Mouse (Mus musculus) left cerebral cortex, adult 18-20 months (tissue): ENCODE measurements at regions not wholly inside any gene's neighbourhood (a gene's known extent, or its start where the extent isn't known, plus 50 kb on each side); places are given as distances from the start of the nearest gene placed in this dataset.

ENCODE experiments used
- DNase-seq, 2 experiments: peaks; one replicate each; pipeline ENCODE4 v3.0.0; 2021 to 2022; ENCODE audit warnings: low spot score in 2 of 2, mixed read lengths in 1 of 2

DNA sequence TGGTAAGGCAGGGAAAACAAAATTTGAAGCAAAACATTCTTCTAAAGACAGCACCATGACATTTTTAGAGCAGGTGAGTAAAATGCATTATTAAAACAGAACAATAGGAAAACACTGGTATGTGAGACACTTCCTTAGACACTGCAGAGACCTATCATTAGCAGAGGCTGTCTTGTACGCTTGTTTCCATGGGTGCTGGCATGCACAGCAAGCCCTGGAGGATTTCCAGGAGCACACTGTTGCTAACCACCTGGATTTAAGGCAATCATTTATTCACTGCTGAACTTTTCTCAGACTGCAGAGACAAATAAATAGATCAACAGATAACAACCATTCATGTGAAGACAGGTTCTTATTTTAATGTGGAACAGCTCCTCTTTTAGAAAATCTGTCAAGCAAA is 127.7 kb downstream of the Pros1 start:
- no peak for DNase-seq

- DNase-seq, result no peak
Measured at GRCm38 (mm10) chr16:62982558-62982957, 128.5 kb downstream of the Pros1 start.

GRCm38 (mm10) chr16:62995555-62995954 is 141.4 kb downstream of the Pros1 start:
- no peak for DNase-seq

DNA sequence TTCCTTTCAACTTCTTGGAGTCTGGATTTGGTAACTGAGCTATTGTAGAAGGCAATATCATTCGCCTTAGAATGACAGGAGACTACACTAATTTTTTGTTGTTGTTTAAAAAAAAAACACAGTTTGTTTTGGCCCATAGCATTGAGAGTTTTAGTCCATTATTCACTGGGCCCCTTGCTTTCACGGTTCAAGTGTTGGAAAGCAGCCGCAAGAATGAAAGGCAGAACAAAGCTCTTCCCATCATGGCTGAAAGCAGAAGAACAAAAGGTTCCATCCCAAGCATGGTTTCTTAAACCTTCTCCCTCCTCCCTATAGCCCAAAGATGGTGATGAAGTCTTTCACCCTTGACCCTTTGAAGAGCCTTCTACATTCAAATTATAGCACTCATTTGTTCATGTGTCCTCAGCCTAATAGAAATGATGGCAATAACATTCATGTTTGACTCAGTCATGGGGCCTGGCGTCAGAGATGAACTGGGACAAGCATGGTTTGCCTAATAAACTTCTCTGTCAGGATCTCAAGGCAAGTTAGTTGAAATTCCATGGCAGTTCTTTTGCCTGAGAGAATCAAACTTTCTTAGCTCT is 157.1 kb downstream of the Pros1 start:
- no peak for DNase-seq

- peak; percentile 11 to 27 for DNase-seq
Measured at GRCm38 (mm10) chr16:63014453-63014852, 160.3 kb downstream of the Pros1 start.

- DNase-seq, result no peak
Measured at GRCm38 (mm10) chr16:63016144-63016543, 162.0 kb downstream of the Pros1 start.

GRCm38 (mm10) chr16:63016658-63017057 is 162.6 kb downstream of the Pros1 start:
- DNase-seq, result no peak

DNA sequence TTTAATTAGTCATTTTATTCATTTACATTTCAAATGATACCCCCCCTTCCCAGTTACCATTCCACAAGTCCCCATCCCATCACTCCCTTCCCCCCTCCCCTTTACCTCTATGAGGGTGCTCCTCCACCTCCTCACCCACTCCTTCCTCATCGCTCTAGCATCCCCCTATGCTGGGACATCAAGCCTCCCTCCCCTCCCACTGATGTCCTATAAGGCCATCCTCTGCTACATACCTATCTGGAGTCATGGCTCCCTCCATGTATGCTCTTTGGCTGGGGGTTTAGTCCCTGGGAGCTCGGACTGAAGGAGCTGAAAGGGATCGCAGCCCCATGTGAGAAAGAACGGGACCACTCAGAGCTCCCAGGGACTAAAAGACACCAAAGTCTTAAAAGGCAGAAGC is 176.3 kb downstream of the Pros1 start:
- DNase-seq, result no peak

DNA sequence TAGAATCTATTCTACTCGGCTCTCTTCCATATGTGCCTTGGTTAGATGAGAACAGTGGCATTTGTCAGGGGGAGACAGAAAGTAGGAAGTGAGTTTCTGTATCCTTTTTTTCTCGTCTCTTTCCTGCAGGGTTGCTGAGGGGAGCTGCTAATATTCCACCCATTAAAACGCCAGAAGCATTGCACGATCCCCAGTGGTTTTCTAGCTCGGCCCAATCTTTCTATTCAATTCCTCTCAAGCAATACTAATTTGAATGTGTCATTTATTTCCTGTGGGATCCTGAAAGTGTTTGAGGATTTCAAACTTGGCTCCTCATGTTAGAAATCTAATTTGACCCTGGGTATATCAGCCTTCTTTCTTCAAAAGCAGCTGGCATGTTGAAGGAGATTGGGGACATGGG is 176.9 kb downstream of the Pros1 start:
- no peak for DNase-seq

GRCm38 (mm10) chr16:63031802-63032201 is 177.7 kb downstream of the Pros1 start:
- DNase-seq, result no peak

DNA sequence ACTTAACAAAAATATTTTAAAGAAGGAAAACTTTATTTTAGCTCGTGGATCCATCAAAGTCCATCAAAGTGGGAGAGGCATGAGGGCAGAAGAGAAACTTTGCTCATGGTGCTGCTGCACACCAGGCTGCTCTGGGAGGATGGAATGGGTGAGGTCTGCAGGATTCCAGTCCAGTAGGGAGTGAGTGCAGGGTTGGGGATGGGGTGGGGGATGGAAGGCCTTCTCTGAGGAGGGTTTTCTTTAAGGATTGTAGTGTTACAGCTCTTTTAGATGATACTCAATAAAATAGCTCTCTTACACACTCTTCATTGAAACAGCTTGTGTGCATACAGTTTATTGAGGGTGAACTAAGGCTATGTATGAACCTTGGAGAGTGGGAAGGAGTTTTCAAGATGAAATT is 195.0 kb downstream of the Pros1 start:
- DNase-seq, result no peak

- DNase-seq, result no peak
Measured at GRCm38 (mm10) chr16:63062883-63063282, 208.8 kb downstream of the Pros1 start.

DNA sequence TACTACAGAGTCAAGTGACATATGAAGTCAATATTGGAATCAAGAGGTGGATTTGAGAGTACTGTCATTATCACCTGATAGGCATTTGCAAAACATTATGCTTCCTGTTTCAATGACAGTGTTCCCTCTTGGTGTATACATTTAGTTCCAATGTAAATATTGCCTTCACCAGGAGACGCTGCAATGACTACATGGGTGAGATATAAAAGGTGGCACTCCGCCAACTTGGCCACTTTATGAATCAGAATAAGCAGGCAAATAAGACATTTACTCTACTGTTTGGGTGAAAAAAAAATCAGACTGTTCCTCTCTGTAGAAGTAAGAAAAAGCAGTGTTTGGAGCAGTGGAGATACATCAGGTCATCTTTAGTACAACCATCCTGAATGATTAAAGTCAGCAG is 215.9 kb downstream of the Pros1 start:
- DNase-seq, result no peak

DNA sequence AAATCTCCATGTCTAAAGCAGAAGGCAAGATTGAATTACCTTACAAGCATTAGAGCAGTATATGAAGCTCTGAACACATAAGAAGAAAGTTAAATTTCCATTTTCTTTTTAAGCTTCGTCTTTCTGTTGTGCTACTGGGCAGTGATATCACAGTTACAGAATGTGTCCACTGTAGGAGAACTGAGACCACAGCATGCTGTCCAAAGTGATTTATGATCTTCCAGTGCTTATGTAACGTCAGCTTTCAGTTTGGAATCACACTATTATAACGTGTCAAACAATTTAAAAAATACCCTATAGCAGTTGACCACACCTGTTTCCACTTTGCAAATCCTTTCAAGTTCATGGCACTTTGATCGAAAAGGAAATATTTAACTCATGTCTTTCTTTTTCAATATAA is 221.7 kb downstream of the Pros1 start:
- DNase-seq, result no peak

GRCm38 (mm10) chr16:63081383-63081782 is 227.3 kb downstream of the Pros1 start:
- no peak for DNase-seq

DNA sequence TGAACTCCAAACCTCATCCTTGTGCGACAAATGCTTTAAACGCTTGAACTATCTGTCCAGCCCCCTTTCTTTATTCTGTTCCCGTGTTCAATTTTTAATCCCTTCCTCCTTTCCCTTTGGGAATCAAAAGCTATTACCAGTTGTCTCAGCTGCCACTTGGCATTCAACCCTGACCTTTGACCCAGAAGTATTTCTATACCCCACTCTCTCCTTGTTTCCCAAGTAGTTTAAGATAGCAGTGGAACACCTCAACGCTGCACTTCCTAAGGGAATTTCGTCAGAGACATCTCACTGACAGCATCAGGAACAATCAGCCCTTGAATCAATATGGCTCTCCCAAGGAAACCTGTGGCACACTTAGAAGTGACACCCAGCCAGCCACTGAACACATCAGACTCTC is 229.1 kb downstream of the Pros1 start:
- DNase-seq, result no peak

GRCm38 (mm10) chr16:63084021-63084756 is 230.1 kb downstream of the Pros1 start:
- no peak for DNase-seq

- no peak for DNase-seq
Measured at GRCm38 (mm10) chr16:63086086-63086796, 232.1 kb downstream of the Pros1 start.

DNA sequence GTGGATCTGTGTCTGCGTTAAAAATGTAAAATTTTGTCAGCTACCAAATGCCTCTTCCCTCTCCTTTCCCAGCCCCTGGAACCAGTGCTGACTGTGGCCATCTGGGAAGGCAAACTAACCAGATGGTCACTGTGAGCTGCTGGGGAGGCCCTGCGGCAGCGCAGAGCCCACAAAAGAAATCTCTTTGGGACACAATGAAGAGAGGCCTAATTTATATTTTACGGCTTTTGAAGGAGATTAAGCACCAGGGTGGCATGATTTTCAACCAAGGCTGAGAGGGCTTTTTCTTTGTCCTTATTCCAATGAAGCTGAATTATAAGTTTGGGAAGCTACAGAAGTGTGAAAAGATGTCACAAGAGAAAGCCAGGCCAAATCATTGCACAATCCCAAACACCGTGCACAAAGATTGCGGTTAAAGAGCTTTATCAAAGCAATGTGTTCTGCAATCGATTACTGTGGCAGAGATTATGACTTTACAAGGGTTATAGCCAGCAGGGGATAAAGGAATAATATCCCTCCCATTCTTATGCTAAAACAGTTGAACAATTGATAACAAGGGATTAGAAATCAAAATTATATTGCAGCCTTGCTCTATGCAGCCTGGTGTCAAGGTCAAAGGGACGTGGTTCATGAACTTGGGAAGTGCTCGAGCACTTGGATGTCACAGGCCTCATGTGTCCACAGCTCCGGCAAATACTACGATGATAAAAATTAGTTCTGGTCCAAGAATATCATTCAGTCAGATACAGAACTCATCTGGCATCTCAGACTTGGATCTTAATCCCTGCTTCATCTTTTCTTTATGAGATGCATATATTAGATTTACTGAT is 237.6 kb downstream of the Pros1 start:
- peak; percentile 34 to 70 for DNase-seq

GRCm38 (mm10) chr16:63094126-63094840 is 240.2 kb downstream of the Pros1 start:
- DNase-seq, result no peak

DNA sequence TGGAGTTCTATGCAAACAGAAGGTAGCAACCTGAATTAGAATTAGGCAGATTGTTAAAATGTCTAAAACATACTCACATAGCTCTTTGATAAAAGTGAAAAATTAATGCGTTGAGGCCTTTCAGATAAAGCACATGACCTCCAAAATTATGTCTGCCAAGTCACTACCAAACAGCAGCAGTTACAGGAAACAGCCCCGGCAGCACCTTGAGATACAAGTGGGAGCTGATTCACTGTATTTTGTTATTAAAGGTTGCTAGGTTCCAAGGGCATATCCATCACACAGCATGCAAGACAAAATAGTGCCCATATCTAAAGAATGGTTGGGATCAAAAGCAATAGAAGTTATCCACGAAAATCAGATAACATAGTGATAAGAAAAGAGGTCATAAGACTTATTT is 248.3 kb downstream of the Pros1 start:
- no peak for DNase-seq
